Mouse (Mus musculus) brain, adult 2 months (tissue): ENCODE data around the gene Irf5.

ENCODE experiments used
- DNase-seq: peaks from one replicate; pipeline ENCODE4 v3.0.0; 2011; ENCODE audit warnings: low read depth, low spot score

Gene Irf5

DNA sequence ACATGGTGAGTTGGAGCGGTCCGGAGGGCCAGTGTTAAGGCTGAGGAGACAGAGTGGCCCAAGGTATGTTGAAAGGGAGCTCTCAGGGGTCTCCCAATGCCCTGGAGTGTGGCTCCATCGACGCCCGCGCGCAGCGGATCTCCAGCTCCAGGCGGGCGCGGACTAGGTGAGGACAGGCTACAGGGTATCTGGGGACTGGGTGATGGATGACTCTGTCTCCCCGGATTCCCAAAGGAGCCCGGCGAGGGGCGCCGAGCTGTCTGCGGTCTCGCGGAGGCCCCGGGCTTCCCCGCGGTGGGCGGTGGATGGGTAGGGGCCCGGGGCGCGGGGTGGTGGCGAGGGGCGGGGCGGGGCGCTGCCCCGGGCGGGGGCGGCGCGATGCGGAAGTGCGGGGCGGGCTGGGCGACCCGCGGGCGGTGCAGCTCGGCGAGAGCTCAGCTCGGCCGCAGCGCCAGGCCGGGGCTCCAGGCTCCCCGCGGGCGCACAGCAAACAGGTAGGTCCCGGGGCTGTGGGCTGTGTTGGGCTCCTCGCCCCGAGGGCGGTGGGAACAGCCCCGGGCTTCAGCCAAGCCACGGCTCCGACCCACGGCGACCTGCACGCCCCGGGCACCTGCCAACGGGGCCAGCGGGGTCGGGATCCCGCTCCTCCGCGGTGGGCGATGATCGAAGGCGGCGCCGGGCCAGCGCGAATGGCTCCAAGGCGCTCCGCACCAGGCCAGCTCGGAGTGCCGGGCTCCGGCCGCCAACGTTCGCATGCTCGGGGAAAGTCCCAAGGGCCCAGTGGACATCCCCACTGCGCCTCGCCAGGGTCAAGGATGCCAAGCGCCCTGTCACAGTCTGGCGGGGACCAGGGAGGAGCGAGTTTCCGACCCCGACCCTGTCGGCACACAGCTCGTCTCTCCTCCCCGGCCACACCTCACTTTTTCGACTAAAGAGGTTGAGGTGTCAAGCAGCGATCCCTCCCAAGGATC lies at the start of gene Irf5:
Irf5 (plus strand) TSS at position 345 of the 971 bp plus-strand sequence.
- DNase-seq = no peak

DNA sequence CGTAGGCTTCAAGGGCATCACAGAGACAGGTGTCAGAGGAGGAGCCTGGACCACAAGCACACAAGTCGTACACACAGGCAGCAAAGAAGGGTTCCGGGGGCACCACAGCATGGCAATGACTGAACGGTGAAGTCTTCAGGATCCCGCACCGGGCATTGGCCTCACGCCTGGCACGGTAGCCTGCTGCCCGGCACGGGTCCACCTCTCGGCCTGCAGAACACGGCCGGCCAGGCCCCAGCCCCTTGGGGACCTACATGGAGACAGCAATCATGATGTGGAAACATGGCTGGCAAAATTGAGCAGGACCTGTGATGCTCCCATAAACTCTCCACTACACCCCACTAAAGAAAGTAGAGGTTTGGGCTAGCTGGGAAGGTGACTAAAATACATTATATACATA lies 43.7 kb upstream of the Irf5 start:
- no peak for DNase-seq

DNA sequence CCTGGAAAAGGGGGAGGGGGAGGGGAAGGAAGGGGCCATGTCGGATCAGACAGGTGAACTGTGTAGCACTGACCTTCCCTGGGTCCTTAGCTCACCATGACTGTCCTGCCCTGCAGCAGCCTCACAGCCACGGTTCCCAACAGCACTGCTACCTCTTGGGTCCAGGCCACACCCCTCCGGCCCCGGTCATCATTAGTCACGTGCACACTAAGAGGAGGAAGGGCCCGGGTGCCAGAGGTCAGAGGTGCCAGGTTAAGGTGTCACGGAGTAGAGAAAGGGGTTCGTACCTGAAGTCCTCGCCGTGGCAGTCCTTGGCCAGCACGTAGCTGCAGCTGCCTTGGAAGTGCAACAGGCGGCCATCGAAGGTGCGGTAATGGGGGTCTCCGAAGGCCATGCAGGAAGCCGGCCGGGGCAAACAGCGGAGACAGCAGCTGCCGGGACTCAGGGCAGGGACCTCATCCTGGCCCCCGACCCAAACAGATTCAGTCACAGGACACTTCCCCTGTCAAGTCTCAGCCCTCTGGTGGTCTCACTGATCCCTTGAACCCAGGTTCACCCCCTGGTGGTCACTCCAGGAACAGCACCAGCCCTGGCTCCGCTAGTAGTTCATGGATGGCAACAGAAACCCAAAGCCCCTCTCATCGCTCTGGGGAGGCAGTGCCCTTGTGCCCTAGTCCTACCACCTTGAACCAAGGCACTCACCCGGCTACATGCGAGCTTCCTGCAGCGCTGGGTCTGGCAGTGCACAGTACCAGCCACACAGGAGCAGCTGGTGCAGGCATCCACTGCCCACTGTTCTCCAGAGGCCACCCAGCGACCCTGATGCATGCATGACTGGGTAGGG lies 41.5 kb upstream of the Irf5 start:
- peak; percentile 41 for DNase-seq

GRCm38 (mm10) chr6:29485951-29486350 lies 40.5 kb upstream of the Irf5 start:
- no peak for DNase-seq

DNA sequence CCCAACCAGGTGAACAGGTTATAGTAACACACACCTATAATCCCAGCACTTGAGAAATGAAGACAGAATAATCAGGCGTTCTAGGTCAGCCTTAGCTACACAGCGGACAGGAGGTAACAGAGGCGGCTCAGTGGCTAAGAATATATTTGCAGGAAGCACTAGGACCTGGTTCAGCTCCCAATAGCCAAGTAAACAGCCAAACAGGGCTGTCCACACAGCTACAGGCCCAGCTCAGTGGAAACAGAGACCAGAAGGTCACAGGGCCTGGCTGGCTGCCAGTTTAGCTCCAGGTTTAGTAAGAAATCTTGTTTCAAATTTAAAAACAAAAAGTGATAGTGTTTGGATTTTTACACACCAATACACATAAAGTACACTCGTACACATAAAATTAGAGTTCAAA lies 32.3 kb upstream of the Irf5 start:
- no peak for DNase-seq

GRCm38 (mm10) chr6:29496270-29496669 lies 30.2 kb upstream of the Irf5 start:
- no peak for DNase-seq

DNA sequence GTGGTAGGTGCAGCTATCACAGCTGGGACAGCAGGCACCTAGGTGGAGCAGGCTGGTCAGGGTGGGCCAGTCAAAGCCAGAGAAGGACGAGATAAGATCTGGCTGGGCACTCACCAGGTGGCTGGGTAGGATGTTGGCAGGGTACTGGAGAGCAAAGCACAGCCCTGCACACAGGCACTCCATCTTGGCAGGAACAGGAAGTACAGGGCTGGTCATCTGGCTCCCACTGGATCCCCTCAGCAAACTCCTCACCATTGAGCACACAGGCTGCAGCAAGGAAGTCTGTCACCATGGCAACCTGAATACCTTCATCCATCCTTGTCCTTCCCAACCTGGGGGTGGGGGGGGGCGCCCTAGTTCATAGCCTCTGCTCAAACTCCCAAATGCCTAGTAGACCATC lies 28.6 kb upstream of the Irf5 start:
- DNase-seq = no peak

DNA sequence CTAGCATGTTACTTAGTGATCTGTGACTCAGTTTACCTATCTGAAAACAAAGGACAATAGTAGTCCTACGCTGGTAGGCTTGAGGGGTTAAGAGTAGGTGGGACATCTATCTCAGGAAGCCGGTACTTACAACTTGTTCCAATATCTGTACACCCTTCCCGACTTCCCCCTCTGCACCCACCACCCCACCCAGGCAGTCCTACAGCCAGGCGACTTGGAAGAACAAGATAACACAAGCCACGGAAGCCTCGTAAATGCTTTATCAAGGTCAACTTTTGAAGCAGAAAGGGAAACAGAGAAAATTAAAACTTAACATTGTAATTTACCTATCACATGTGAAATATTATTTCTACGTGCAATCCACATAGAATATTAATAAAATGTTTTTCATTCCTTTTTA lies 26.2 kb upstream of the Irf5 start:
- no peak for DNase-seq

GRCm38 (mm10) chr6:29500810-29501209 lies 25.6 kb upstream of the Irf5 start:
- DNase-seq = no peak

- peak; percentile 29 for DNase-seq
Observed at GRCm38 (mm10) chr6:29501599-29501998, 24.8 kb upstream of the Irf5 start.

DNA sequence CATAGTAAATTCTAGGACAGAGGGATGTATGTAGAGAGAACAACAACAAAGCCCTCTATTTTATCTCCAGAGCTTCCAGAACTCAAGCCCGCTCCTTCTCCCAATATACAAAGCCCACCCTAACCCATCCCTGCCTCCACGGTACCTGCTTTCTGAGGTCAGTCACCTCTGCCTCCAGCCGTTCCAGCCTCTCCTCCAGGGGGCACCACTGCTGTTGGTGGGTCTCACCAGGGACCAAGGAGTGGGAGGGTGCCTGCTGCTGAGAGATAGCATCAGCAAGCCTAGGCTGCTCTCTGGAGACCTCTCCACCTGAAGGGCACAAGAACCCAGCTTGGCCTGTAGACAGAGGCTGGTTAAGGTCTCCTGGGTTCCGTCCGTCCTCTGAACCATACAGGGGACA lies 20.9 kb upstream of the Irf5 start:
- DNase-seq = no peak

DNA sequence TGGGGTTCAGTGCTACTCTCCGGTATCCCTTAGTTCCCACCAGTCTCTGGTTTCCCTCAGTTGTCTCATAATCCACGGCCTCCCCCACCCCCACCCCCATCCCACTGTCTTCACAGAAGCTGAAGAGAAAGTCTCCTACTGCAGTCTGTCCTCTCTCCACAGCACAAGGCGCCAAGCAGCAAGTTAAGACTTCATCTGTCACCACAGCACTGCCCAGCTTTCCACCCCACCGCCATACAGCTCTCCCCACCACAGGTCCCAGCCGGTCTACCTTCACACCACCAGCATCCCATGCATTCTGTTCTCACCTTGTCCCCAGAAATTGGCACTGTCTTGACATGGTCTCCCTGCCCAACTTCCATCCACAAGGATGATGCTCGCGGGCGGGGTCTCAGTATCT lies 19.6 kb upstream of the Irf5 start:
- no peak for DNase-seq

DNA sequence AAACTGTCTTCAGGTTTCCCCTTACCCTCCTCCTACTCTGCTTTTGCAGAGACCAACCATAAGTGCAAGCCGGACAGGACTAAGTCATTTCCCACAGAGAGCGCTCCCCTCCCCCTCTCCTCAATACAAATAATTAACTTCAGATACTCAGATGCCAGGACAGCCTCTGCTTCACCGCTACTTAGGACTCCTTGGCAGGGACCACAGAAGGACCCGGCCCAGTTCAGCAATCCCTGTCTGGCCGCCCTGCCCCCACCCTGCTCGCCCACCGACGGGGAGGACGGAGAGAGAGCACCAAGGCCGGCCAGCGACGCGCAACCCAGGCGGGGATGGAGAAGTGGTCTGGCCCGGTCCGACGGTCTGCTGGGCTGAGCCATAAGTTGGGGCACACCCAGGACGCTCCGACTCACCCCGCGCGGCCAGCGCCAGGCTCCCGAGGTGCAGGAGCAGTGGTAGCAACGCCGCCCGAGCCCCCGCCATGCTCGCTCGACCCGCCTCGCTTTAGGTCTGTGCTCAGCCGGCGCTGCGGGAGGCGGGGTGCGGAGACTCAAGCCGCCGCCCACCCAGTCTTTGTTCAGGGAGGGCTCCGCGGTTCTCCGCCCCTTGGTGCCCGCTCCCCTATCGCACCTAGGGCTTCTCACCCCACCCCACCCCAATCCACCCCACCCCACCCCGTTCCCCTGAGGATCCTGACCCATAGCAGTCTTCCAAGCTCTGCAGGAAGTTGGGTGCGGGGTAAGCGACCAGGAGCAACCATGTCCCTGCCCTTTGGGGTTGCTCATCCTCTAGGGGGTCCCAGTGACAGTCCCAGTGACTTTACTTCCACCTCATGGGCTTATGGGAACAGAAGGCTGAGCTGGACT lies 18.7 kb upstream of the Irf5 start, which contains the start of gene Kcp:
Kcp (minus strand) TSS at position 506 of the 863 bp plus-strand sequence.
- no peak for DNase-seq

- DNase-seq = no peak
Observed at GRCm38 (mm10) chr6:29509086-29509485, 17.3 kb upstream of the Irf5 start.

DNA sequence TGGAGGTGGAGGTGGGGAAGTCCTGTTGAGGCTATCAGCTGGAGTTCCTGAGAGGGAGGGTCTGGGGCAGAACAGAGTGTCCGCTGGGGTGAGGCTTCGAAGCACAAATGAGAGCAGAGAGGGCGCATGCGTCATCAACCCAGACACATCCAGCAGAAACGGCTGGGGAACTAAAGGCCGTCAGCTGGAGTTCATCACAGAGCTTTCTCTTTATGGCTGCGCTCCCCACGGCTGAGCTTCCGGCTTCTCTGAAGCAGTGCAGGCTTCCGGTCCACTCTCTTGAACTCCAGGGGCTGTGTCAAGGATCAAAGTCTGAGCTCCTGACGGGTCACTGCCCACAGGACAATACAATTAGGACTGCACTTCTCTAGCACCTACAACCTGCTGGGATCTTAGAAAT lies 13.1 kb upstream of the Irf5 start:
- peak; percentile 43 for DNase-seq

- DNase-seq = peak; percentile 66
Observed at GRCm38 (mm10) chr6:29517139-29517538, 9.3 kb upstream of the Irf5 start.

GRCm38 (mm10) chr6:29522626-29523300 lies 3.7 kb upstream of the Irf5 start:
- DNase-seq = no peak

- DNase-seq = no peak
Observed at GRCm38 (mm10) chr6:29523301-29524033, 3.0 kb upstream of the Irf5 start.

DNA sequence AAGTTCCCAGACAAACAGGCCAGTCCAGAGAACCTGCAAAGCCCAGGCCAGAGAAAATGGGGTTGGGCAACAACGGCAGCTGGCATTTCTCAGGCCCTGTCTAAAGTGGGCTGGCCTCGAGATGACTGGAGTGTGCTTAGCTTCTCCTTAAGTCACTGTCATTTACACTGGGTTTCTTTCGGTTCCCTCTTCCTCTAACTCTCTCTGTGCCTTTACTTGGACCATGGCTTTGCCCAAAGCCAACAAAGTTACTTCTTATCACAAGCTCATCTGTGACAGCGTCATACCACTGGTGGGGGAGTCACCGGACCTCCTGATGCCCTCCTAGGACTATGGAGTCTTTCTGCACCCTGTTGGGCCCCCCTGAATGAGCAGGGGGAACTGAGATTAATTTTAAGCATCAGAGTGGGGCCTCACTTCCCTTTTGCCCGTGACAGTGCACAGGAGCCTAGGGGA lies 2.4 kb upstream of the Irf5 start:
- peak; percentile 37 for DNase-seq

DNA sequence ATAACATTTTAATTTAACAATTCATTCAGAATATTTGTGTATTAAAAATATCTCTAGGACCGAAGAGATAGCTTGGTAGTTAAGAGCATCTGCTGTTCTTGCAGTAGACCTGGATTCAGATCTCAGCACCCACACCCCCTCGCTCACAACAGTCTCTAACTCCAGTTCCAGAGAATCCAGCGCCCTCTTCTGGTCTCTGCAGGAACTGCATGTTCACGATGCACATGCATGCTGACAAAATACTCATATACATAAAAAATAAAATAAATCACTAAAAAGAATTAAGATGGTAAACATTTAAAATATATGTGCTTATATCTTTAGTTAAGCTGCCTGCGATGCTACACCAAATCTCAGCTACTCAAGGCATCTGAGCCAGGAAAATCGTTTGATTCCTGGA lies 1.2 kb upstream of the Irf5 start:
- DNase-seq = no peak
